Mouse (Mus musculus): ENCODE data around the gene Rdm1.

The Rdm1 gene

GRCm38 (mm10) chr11:101680634-101681325, 53.8 kb downstream of the Rdm1 start:
- DNase-seq (ENCODE audit: extremely low spot score, low read depth, low spot score): no peak

GRCm38 (mm10) chr11:101681968-101682367, 55.0 kb downstream of the Rdm1 start:
- no peak for DNase-seq (ENCODE audit: extremely low spot score, low read depth, low spot score)

- DNase-seq (ENCODE audit: extremely low spot score, low read depth, low spot score): no peak
Observed at GRCm38 (mm10) chr11:101682410-101682960, 55.5 kb downstream of the Rdm1 start.
